Mouse (Mus musculus) midbrain, embryonic 10.5 days (tissue): ENCODE data around the gene Pkmyt1. TPM values are rescaled to one million over a fixed set of nuclear protein-coding genes. Genes with fewer than 3 reads are reported as not detected.
A peak's percentile ranks its signal among the peaks of the same experiment; 100 is the strongest.

Source experiments
- DNase-seq: peaks from one replicate; pipeline ENCODE4 v3.0.0-alpha.2; 2017; ENCODE audit warnings: low spot score
- H3K27ac ChIP-seq: fragments of 300-500 bp; sonication (generic); replicated peaks from 2 replicates; pipeline ENCODE4 v1.5.1; 2016; ENCODE audit warnings: mild to moderate bottlenecking
- H3K27me3 ChIP-seq: fragments of 300-500 bp; sonication (generic); 2 replicates; pipeline ENCODE4 v1.6.1; 2016; ENCODE audit warnings: low read depth, mild to moderate bottlenecking; ENCODE audit not compliant: poor library complexity, severe bottlenecking
- H3K36me3 ChIP-seq: fragments of 300-500 bp; sonication (generic); 2 replicates; pipeline ENCODE4 v1.6.1; 2016; ENCODE audit warnings: mild to moderate bottlenecking, moderate library complexity
- H3K4me1 ChIP-seq: fragments of 300-500 bp; sonication (generic); 2 replicates; pipeline ENCODE4 v1.6.1; 2016
- H3K4me3 ChIP-seq: fragments of 300-500 bp; sonication (generic); 2 replicates; pipeline ENCODE4 v1.5.1; 2016; ENCODE audit warnings: mild to moderate bottlenecking, moderate library complexity
- H3K9me3 ChIP-seq: fragments of 300-500 bp; sonication (generic); replicated peaks from 2 replicates; pipeline ENCODE4 v1.6.1; 2016; ENCODE audit warnings: mild to moderate bottlenecking
- WGBS: fragments of 180-500 bp; shearing (Covaris S2); methylation state at CpG from one replicate; pipeline ENCODE4 v1.1.7; 2016; 5-methylcytosine and 5-hydroxymethylcytosine counted together
- polyA plus RNA-seq: library from polyadenylated mRNA; unstranded; fragments of >200 nt; fragmentation: Nextera tagmentation; extraction: Ambion mirVana; gene quantifications from 2 replicates; pipeline ENCODE4 v1.2.1, GENCODE M21; 2016

Gene Pkmyt1
- polyA plus RNA-seq, 1 experiment from 2014 or later: 58.5 TPM

DNA sequence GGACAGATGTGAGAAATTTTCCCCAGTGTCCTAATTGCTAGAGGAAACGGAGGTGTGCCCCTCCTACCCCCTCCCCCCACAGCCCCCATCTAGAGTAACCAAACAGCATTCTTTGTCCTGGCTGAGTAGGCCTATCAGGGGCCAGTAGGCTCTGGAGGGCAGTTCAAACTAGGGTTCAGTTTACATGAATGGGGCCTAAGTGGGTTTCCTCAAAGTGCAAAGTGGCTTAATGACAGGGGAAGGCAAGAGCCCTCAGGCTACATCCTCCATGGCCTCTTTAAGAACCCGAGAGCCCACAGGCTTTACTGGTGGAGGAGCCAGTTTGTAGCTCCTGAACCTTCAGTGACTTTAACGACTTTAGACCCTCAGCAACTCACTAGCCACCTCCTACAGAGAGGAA, 30.3 kb upstream of the Pkmyt1 start:
- H3K4me1 ChIP-seq: peaks cover 16% of the 10 kb centered on the region
- H3K27ac ChIP-seq: no peak overlapping the region
- no peak for DNase-seq
- no peaks in the 10 kb centered on the region for H3K36me3 ChIP-seq
- no peak overlapping the region for H3K4me3 ChIP-seq
- H3K27me3 ChIP-seq: peaks cover 45% of the 10 kb centered on the region
- 23% methylated on average over 3 of the region's 3 CpGs for WGBS
- no peaks in the 10 kb centered on the region for H3K9me3 ChIP-seq

DNA sequence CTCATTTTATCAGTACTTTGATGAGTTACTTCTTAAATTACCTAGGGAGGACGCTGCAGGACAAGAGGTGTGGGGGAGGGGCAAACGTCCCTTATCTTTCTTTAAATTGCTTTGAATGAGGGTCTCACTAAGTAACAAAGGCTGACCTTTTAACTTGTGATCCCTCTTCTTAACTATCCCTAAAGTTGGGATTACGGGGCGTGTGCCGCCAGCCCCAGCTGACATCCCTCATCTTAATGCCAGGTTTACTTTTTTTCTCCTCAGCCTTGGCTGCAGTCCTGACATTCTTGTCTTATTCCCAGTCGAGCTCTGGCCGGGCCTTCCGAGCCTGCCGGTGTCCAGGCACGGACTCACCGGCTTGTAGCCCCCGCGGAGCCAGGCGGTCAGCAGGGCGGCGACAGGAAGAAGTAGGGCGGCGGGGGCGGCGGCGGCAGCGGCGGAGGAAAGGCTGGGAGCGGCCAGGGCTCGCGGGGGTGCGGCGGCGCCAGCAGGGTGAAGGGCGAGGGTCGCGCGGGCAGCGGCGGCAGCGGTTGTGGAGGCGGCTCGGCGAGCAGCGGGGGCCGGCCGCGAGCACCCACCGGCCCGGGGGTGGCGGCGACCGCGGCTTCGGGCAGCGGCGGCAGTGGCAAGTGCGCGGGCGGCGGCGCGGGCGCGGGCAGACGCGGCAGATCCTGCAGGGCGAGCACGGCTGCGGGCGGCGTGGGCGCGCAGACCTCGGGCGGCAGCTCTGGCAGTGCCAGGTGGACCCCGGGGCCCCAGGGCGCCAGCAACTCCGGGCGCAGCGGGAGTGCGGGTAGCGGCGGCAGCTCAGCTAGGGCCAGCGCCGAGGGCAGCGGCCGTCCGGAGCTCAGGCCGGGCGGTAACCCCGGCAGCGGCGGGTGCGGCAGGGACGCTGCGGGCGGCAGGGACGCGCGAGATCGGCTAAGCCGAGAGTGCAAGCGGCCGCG, 26.7 kb upstream of the Pkmyt1 start:
- H3K27ac ChIP-seq: peak overlapping the region; percentile 49; the same call in 1 of the 2 replicates
- no peaks in the 10 kb centered on the region for H3K36me3 ChIP-seq
- H3K4me1 ChIP-seq: peaks cover 16% of the 10 kb centered on the region
- peaks cover 60% of the 10 kb centered on the region for H3K27me3 ChIP-seq
- WGBS: under 1% methylated on average over 100 of the region's 101 CpGs
- H3K4me3 ChIP-seq: peak overlapping the region; percentile 80
- H3K9me3 ChIP-seq: no peaks in the 10 kb centered on the region
- DNase-seq: peak; percentile 41

DNA sequence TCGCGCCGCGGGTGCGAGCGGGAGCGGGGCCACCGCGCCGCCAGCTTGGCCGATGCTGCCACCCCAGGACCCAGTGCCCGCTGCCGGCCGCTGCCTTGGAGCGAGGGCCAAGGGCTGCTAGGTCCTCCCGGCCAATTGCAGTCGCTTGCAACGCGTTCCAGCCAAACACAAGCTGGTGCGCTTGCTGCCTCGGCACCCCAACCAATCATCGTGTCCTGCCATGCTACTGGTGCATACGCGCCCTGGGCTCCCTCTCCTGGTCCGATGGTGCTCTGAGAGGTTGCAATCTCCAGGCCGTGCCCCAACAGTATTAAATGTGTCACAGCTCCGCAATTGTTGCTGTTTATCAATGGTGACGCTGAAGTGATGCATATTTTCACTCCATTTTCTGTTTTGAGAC, 26.1 kb upstream of the Pkmyt1 start:
- peak overlapping the region; percentile 49; the same call in 1 of the 2 replicates for H3K27ac ChIP-seq
- 2% methylated on average over 26 of the region's 28 CpGs for WGBS

DNA sequence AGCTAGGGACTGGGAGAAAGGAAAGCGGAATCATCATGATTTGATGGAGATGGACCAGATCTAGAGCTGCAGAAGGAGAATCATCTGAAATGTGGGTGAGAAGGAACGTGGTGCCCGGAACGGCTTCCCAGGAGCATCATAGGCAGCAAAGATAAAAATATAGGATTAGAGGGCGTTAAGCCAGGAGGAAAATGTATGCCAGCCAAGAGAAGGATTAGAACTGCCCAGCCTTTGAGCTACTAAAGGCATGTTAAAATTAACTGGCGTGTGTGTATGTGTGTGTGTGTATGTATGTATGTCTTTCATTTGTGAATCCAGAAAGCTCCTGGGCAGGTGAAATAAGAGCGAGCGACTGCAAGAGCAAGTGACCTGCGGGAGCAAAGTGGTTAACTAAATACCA, 22.8 kb upstream of the Pkmyt1 start:
- DNase-seq: no peak
- WGBS: 86% methylated on average over 9 of the region's 9 CpGs
- H3K9me3 ChIP-seq: no peaks in the 10 kb centered on the region
- peaks cover 12% of the 10 kb centered on the region for H3K4me1 ChIP-seq
- H3K27me3 ChIP-seq: peaks cover 39% of the 10 kb centered on the region
- H3K4me3 ChIP-seq: no peak overlapping the region
- H3K36me3 ChIP-seq: no peaks in the 10 kb centered on the region
- H3K27ac ChIP-seq: no peak overlapping the region

More for the DNA sequence above, 26.1 kb upstream of the Pkmyt1 start:
- peak overlapping the region; percentile 80 for H3K4me3 ChIP-seq
- peak; percentile 88 for DNase-seq
- no peaks in the 10 kb centered on the region for H3K9me3 ChIP-seq
- H3K27me3 ChIP-seq: peaks cover 60% of the 10 kb centered on the region
- peaks cover 16% of the 10 kb centered on the region for H3K4me1 ChIP-seq
- H3K36me3 ChIP-seq: no peaks in the 10 kb centered on the region

DNA sequence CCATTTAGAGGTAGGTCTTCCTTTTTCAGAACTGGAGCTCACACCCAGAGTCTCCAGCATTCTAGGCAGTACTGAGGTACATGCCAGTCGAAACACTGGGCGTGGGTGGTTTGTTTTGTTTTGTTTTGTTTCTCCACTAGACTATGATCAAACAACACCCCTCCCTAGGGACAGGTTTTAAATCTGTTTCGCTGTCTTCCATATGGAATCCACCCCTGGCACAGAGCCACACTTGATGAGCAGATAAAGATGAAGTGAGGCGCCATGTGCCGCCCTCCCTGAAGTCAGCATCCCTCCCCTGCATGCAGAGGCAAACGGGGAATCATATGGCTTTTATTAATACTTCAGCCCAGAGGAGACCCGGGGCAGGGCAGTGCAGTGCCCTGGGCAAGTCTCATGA, 21.4 kb upstream of the Pkmyt1 start:
- no peak for DNase-seq
- no peak overlapping the region for H3K4me3 ChIP-seq
- no peaks in the 10 kb centered on the region for H3K36me3 ChIP-seq
- H3K9me3 ChIP-seq: no peaks in the 10 kb centered on the region
- WGBS: 68% methylated on average over 7 of the region's 7 CpGs
- peaks cover 3% of the 10 kb centered on the region for H3K4me1 ChIP-seq
- no peak overlapping the region for H3K27ac ChIP-seq
- H3K27me3 ChIP-seq: peaks cover 25% of the 10 kb centered on the region

DNA sequence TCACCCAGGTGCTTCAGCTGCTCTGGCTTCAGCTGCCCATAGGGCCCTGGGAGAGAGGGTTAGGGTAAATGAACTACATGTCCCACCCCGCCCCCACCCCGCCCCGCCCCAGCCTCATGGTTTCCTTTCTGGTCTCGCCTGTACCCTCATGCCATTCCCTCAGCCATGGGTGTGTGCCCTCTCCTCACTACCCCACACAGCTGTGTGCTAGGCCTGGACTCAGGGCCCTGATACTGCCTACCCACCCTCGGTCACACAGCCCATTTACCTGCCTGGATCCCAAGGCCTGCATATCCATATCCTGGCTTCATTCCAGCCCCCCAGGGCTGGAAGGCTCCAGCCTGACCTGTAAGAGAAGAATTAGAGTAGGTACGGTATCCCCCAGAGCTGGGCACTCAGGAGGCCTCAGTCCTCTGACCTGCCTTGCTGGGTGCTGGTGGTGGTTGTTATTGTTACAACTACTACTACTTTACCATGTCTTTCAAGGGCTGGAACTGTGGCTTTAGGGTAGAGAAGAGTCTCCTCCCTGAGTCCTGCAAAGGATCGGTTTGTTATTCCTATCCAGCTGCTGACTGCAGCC, 20.5 kb upstream of the Pkmyt1 start:
- Histone ChIP-seq H3K4me1 (no peaks in the 10 kb centered on the region), H3K36me3 (no peaks in the 10 kb centered on the region), H3K27me3 (peaks cover 24% of the 10 kb centered on the region), H3K9me3 (no peaks in the 10 kb centered on the region), H3K27ac (no peak overlapping the region), H3K4me3 (no peak overlapping the region)
- WGBS: 75% methylated on average over 7 of the region's 7 CpGs
- DNase-seq: no peak

DNA sequence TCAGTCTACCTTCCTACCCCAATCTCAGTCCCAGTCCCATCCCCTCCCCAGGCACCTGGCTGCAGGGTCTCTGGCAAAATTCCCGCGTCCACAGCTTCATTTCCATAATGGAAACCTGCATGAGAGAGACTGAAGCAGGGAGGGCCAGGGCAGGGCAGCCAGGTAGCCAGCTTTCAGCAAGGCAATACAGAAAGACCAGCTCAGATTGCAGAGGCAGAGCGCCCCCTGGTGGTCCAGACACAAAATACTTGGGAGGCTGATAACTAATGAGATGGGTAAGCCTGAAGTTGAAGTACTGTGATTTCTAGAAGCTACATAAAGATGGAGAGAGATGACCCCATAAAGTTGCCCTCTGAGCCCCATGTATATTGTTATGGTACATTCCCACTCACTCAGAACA, 19.9 kb upstream of the Pkmyt1 start:
- Histone ChIP-seq H3K27me3 (peaks cover 19% of the 10 kb centered on the region), H3K36me3 (no peaks in the 10 kb centered on the region), H3K27ac (no peak overlapping the region), H3K9me3 (no peaks in the 10 kb centered on the region), H3K4me3 (no peak overlapping the region), H3K4me1 (no peaks in the 10 kb centered on the region)
- 0% methylated on average over 3 of the region's 3 CpGs for WGBS
- peak; percentile 84 for DNase-seq

DNA sequence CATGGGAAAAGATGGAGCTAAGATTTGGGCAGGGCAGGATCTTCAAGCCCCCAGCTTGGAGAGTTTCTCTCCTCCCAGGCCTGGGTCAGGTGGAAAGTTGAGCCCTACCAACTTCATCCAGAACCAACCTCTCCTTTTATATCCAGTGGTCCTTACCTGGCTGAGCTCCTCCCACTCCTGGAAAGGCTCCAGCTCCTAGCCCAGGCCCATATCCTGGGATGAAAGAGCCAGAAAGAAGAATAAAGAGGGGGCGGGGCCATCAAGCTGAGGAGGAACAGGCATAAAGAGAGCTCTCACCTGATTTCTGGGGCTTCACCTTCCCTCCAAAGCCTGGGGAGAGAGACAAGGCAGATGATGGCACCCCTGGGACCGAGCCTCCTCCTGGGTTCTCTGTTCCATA, 9.1 kb upstream of the Pkmyt1 start:
- DNase-seq: no peak
- H3K36me3 ChIP-seq: no peaks in the 10 kb centered on the region
- WGBS: 69% methylated on average over 2 of the region's 2 CpGs

DNA sequence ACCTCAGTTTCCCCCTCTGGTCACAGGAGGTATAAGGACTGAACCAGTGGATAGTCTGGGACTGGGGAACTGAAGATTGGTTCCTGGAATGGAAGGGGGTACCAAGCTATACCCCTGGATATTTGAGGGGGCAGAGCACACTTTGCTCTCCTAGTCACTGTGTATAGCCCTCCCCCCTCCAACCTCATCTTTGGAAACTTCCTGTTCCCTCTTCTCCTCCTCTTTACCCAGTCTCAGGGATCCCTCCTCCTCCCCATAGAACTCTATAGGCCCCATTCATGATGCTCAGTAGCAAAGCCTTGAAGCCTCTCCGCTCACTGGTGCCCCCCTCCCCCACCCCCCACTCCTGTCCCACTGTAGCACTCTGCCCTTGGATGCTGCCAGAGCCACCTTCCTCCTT, 6.7 kb upstream of the Pkmyt1 start:
- no peak overlapping the region for H3K27ac ChIP-seq
- DNase-seq: no peak
- WGBS: 36% methylated on average over 1 of the region's 1 CpGs
- H3K27me3 ChIP-seq: no peaks in the 10 kb centered on the region
- no peaks in the 10 kb centered on the region for H3K36me3 ChIP-seq
- H3K4me3 ChIP-seq: no peak overlapping the region
- H3K4me1 ChIP-seq: no peaks in the 10 kb centered on the region
- H3K9me3 ChIP-seq: no peaks in the 10 kb centered on the region

More for the DNA sequence above, 9.1 kb upstream of the Pkmyt1 start:
- H3K9me3 ChIP-seq: no peaks in the 10 kb centered on the region
- no peaks in the 10 kb centered on the region for H3K27me3 ChIP-seq
- H3K4me1 ChIP-seq: no peaks in the 10 kb centered on the region
- H3K27ac ChIP-seq: no peak overlapping the region
- H3K4me3 ChIP-seq: no peak overlapping the region

DNA sequence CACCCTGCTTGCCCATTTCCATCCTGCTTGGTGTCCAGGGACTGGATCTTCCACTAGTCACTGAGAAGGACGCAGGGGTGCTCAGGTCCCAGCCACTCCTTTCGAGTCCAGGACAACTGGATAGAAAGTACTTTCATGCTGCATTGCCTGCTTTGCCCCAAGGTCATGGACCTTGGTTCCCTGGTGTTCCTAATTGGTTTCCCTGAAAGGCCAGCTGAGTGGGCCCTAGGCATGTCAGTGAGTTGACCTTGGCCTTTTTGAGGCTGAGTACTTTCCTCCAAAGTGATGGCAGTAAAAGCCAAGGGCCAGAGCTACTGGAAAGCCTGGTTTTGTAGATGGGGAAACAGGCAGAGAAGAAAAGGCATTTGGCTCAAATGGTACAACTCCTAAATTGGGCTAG, 4.2 kb upstream of the Pkmyt1 start:
- Histone ChIP-seq H3K27me3 (no peaks in the 10 kb centered on the region; the same call in 1 of the 2 replicates), H3K4me3 (no peak overlapping the region), H3K4me1 (peaks cover 14% of the 10 kb centered on the region), H3K9me3 (no peaks in the 10 kb centered on the region), H3K27ac (no peak overlapping the region), H3K36me3 (no peaks in the 10 kb centered on the region)
- no peak for DNase-seq
- 85% methylated on average over 2 of the region's 2 CpGs for WGBS

DNA sequence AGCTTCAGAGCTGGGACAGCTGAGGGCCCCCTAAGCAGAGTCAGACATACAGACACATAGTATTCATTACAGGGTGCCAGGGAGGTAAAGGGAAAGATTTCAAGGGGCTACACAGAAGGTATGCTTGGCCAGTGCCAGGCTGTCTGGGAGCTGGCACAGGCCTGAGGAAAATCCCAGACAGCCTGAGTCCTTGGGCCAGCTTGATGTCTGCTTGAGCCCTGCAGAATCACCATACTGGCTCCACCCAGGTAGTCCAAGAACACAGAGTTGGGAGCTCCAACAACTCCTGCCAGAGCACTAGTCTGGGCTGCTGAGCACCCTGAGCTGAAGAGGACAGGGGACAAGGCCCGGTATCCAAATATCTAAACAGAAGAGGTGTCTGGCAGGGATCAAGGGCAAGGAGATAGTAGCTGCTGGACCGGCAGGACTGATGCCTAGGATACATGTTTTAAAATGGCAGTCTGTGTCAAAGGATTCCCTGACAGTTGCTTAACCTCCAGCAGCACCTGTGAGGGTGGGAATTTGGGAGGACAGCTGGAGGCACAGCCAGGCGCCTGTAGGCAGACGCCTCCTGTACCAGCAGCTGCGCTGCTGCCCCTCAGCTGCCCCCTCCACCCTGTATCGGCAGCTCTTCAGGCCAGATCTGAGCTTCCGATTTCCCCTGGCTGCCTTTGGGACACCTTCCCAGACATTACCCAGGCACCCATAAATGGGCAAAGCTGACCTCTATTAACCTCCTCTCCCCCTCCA, 3.6 kb upstream of the Pkmyt1 start, which contains the start of gene 1520401A03Rik:
1520401A03Rik (minus strand) TSS at position 408 of the 750 bp plus-strand sequence.
- no peak for DNase-seq
- Histone ChIP-seq H3K9me3 (no peaks in the 10 kb centered on the region), H3K4me3 (no peak within 1 kb of the TSS), H3K27ac (no peak within 1 kb of the TSS), H3K27me3 (no peaks in the 10 kb centered on the region; the same call in 1 of the 2 replicates), H3K4me1 (peaks cover 20% of the 10 kb centered on the region), H3K36me3 (no peaks in the 10 kb centered on the region)
- WGBS: 71% methylated on average over 7 of the region's 7 CpGs

DNA sequence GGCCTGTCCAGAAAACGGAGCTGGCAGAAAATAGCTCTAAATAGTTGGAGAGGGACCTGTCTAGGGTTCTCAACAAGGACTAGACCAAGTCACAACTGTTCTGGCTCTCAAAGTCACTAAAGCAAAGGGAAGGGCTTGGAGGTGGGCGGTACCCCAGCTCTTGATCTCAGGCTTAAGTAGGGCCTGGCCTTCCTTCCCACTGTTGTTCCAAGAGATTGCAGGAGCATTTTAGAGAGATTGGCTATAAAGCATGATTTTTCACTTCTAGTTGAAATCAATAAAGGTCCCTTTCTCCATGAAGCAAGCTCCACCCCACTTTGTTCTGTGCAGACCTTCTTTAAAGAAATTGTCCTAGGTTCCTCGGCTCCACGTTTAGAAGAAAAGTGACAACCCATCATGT, 659 bp upstream of the Pkmyt1 start:
- Histone ChIP-seq H3K36me3 (no peaks in the 10 kb centered on the region), H3K4me3 (peak overlapping the region; percentile 82), H3K27me3 (no peaks in the 10 kb centered on the region; the same call in 1 of the 2 replicates), H3K9me3 (no peaks in the 10 kb centered on the region), H3K4me1 (peaks cover 24% of the 10 kb centered on the region), H3K27ac (peak overlapping the region; percentile 89)
- DNase-seq: no peak
- WGBS: 70% methylated on average over 4 of the region's 4 CpGs
